Mouse (Mus musculus) ES-E14 (cell line): ENCODE data around the gene Ift122. TPM values are rescaled to one million over a fixed set of nuclear protein-coding genes. Genes with fewer than 3 reads are reported as not detected.

Source experiments
- DNase-seq: peaks from one replicate; pipeline ENCODE4 v3.0.0-alpha.2; 2013; ENCODE audit warnings: low read depth, low spot score
- H3K27ac ChIP-seq: 2 replicates; pipeline ENCODE4 v1.5.1; 2012; ENCODE audit warnings: low read depth, mild to moderate bottlenecking, low read length, moderate library complexity, mixed read lengths; ENCODE audit not compliant: poor library complexity, insufficient read depth, severe bottlenecking
- H3K36me3 ChIP-seq: 2 replicates; pipeline ENCODE4 v1.6.1; 2012; ENCODE audit warnings: mild to moderate bottlenecking, low read length, moderate library complexity, mixed read lengths; ENCODE audit not compliant: control insufficient read depth, poor library complexity, insufficient read depth, severe bottlenecking
- H3K4me1 ChIP-seq, 2 experiments: fragments of 150-350 bp in 1 of 2; sonication (generic) in 1 of 2; 2 replicates each; pipeline ENCODE4 v1.6.1; 2012; ENCODE audit warnings: low read length in 2 of 2, mild to moderate bottlenecking in 1 of 2, mixed read lengths in 1 of 2; ENCODE audit not compliant: control insufficient read depth in 2 of 2, insufficient read depth in 2 of 2, poor library complexity in 1 of 2
- H3K4me3 ChIP-seq, 2 experiments: fragments of 150-350 bp in 1 of 2; sonication (generic) in 1 of 2; 2 replicates each; pipeline ENCODE4 v1.5.1; 2012; ENCODE audit warnings: low read length in 2 of 2, low read depth in 1 of 2, mild to moderate bottlenecking in 1 of 2, mixed read lengths in 1 of 2; ENCODE audit not compliant: insufficient read depth in 1 of 2, poor library complexity in 1 of 2, severe bottlenecking in 1 of 2
- H3K9ac ChIP-seq: 2 replicates; pipeline ENCODE4 v1.6.1; 2012; ENCODE audit warnings: low read depth, mild to moderate bottlenecking, low read length, mixed read lengths; ENCODE audit not compliant: poor library complexity, insufficient read depth, severe bottlenecking
- H3K9me3 ChIP-seq: fragments of 150-350 bp; sonication (generic); 2 replicates; pipeline ENCODE4 v1.6.1; 2012; ENCODE audit warnings: low read depth, mild to moderate bottlenecking, low read length; ENCODE audit not compliant: control insufficient read depth, insufficient read depth
- CHD2 ChIP-seq: IDR thresholded peaks from 2 replicates; pipeline ENCODE4 v1.6.1; 2014; ENCODE audit warnings: mild to moderate bottlenecking, low read depth, low read length, inconsistent platforms
- MAFK ChIP-seq: IDR thresholded peaks from 2 replicates; pipeline ENCODE4 v1.6.1; 2014; ENCODE audit warnings: mild to moderate bottlenecking, low read depth, low read length, inconsistent platforms; ENCODE audit not compliant: insufficient read depth
- in situ Hi-C, 2 experiments: fragments of 600-800 bp; cut with MboI; formaldehyde crosslinking; loops; one replicate each; pipeline ENCODE4 v1.15.1; 2025; ENCODE audit warnings: low sequenced_read_pairs in 2 of 2, inconsistent platforms in 1 of 2; ENCODE audit not compliant: unreplicated experiment in 2 of 2
- total RNA-seq: library from RNA; depleted of rRNA; stranded (reverse); fragments of 300-350 nt; gene quantifications from 2 replicates; pipeline ENCODE4 v1.2.3, GENCODE M21; 2012; rRNA removed

The Ift122 gene
- total RNA-seq, 1 experiment: 8.5 TPM

GRCm38 (mm10) chr6:115975606-115976005, 122.3 kb downstream of the Ift122 start:
- no peak for DNase-seq
- Histone ChIP-seq H3K4me1 (no peaks in the 10 kb centered on the region), H3K9ac (no peak overlapping the region), H3K36me3 (no peaks in the 10 kb centered on the region), H3K4me3 (no peak overlapping the region), H3K9me3 (no peaks in the 10 kb centered on the region), H3K27ac (no peak overlapping the region)
- TF ChIP-seq MAFK (no peak), CHD2 (no peak)
- in situ Hi-C loops: no loop called here

Other genes with a start within 250 kb of the Ift122 start
- 128 and 140 TPM in 2 replicates for gene Raf1, start 176.8 kb upstream of the Ift122 start, total RNA-seq
- 18.4 and 21.9 TPM in 2 replicates for gene Tmem40, start 91.1 kb upstream of the Ift122 start, total RNA-seq
- gene Cand2, start 78.9 kb upstream of the Ift122 start, total RNA-seq: 10.7 and 10.8 TPM in 2 replicates
- gene Rpl32, start 44.7 kb upstream of the Ift122 start, total RNA-seq: 2,783 and 3,173 TPM in 2 replicates
- 1.3 and 1.4 TPM in 2 replicates for gene Efcab12, start 15.1 kb upstream of the Ift122 start, total RNA-seq
- 15.1 and 18.8 TPM in 2 replicates for gene Mbd4, start 99 bp upstream of the Ift122 start, total RNA-seq
- 0.13 and 0.42 TPM in 2 replicates for gene Rho, start 78.3 kb downstream of the Ift122 start, total RNA-seq
- not detected in 2 replicates for gene H1foo, start 91.5 kb downstream of the Ift122 start, total RNA-seq
- 2.6 and 8.7 TPM in 2 replicates for gene Plxnd1, start 141.5 kb downstream of the Ift122 start, total RNA-seq